Mouse (Mus musculus) MEL (cell line): ENCODE data around the gene Mpig6b. TPM values are rescaled to one million over a fixed set of nuclear protein-coding genes. Genes with fewer than 3 reads are reported as not detected.

Experiments used
- DNase-seq: peaks from one replicate; pipeline ENCODE4 v3.0.0; 2011; ENCODE audit warnings: low read depth, low spot score
- H3K27ac ChIP-seq: 2 replicates; pipeline ENCODE4 v1.5.1; 2012; ENCODE audit warnings: low read depth, mild to moderate bottlenecking, control low read depth, low read length, moderate library complexity; ENCODE audit not compliant: control insufficient read depth
- H3K27me3 ChIP-seq, 2 experiments: fragments of 150-350 bp in 1 of 2; sonication (generic) in 1 of 2; 2 replicates each; pipeline ENCODE4 v1.6.1; 2012; ENCODE audit warnings: low read length in 2 of 2, mild to moderate bottlenecking in 2 of 2, improper control_type of control experiment in 1 of 2, moderate library complexity in 1 of 2; ENCODE audit not compliant: insufficient read depth in 2 of 2, control insufficient read depth in 1 of 2
- H3K36me3 ChIP-seq, 2 experiments: 2 replicates each; pipeline ENCODE4 v1.6.1; 2012 to 2014; ENCODE audit warnings: low read length in 2 of 2, improper control_type of control experiment in 1 of 2, inconsistent platforms in 1 of 2, mild to moderate bottlenecking in 1 of 2; ENCODE audit not compliant: insufficient read depth in 2 of 2, control insufficient read depth in 1 of 2
- H3K4me1 ChIP-seq, 2 experiments: fragments of 150-350 bp in 1 of 2; sonication (generic) in 1 of 2; 2 replicates each; pipeline ENCODE4 v1.6.1; 2012; ENCODE audit warnings: low read length in 2 of 2, improper control_type of control experiment in 1 of 2, mild to moderate bottlenecking in 1 of 2; ENCODE audit not compliant: insufficient read depth in 2 of 2, control insufficient read depth in 1 of 2
- H3K4me3 ChIP-seq, 2 experiments: fragments of 150-350 bp in 1 of 2; sonication (generic) in 1 of 2; 2 replicates each; pipeline ENCODE4 v1.5.1; 2012; ENCODE audit warnings: low read depth in 2 of 2, low read length in 2 of 2, mild to moderate bottlenecking in 2 of 2, moderate library complexity in 2 of 2, control low read depth in 1 of 2, improper control_type of control experiment in 1 of 2; ENCODE audit not compliant: control insufficient read depth in 1 of 2, insufficient read depth in 1 of 2
- H3K79me2 ChIP-seq: 2 replicates; pipeline ENCODE4 v1.6.1; 2012; ENCODE audit warnings: mild to moderate bottlenecking, low read length, moderate library complexity; ENCODE audit not compliant: control insufficient read depth, poor library complexity, insufficient read depth
- H3K9ac ChIP-seq: 2 replicates; pipeline ENCODE4 v1.6.1; 2012; ENCODE audit warnings: low read depth, mild to moderate bottlenecking, control low read depth, low read length, moderate library complexity; ENCODE audit not compliant: control insufficient read depth, poor library complexity, severe bottlenecking
- H3K9me3 ChIP-seq: fragments of 150-350 bp; sonication (generic); replicated peaks from 2 replicates; pipeline ENCODE4 v1.6.1; 2012; ENCODE audit warnings: mild to moderate bottlenecking, low read length, improper control_type of control experiment, moderate library complexity; ENCODE audit not compliant: insufficient read depth
- CHD1 ChIP-seq: IDR thresholded peaks from 2 replicates; pipeline ENCODE4 v1.6.1; 2012; ENCODE audit warnings: low read depth, mild to moderate bottlenecking, inconsistent platforms, low read length, improper control_type of control experiment
- CHD2 ChIP-seq: IDR thresholded peaks from 2 replicates; pipeline ENCODE4 v1.6.1; 2011; ENCODE audit warnings: low read length, improper control_type of control experiment
- CTCF ChIP-seq, 3 experiments: IDR thresholded peaks in 2 of 3; conservative IDR thresholded peaks in 1 of 3; 2 replicates each; pipeline ENCODE4 v1.5.1; 2011 to 2012; ENCODE audit warnings: low read length in 3 of 3, low read depth in 2 of 3, mild to moderate bottlenecking in 2 of 3, improper control_type of control experiment in 1 of 3, inconsistent platforms in 1 of 3, mixed read lengths in 1 of 3, moderate library complexity in 1 of 3; ENCODE audit not compliant: control insufficient read depth in 1 of 3, insufficient read depth in 1 of 3, poor library complexity in 1 of 3, severe bottlenecking in 1 of 3
- E2F4 ChIP-seq: IDR thresholded peaks from 2 replicates; pipeline ENCODE4 v1.6.1; 2011; ENCODE audit warnings: low read depth, low read length, improper control_type of control experiment, borderline replicate concordance
- EP300 ChIP-seq, 2 experiments: IDR thresholded peaks; 2 replicates each; pipeline ENCODE4 v1.6.1; 2011; ENCODE audit warnings: improper control_type of control experiment in 2 of 2, low read length in 2 of 2, low read depth in 1 of 2, mild to moderate bottlenecking in 1 of 2
- ETS1 ChIP-seq: IDR thresholded peaks from 2 replicates; pipeline ENCODE4 v1.6.1; 2012; ENCODE audit warnings: low read depth, mild to moderate bottlenecking, inconsistent platforms, low read length, improper control_type of control experiment, moderate library complexity
- GABPA ChIP-seq: IDR thresholded peaks from 2 replicates; pipeline ENCODE4 v1.6.1; 2012; ENCODE audit warnings: low read depth, mild to moderate bottlenecking, inconsistent platforms, low read length, improper control_type of control experiment, moderate library complexity
- GATA1 ChIP-seq: IDR thresholded peaks from 2 replicates; pipeline ENCODE4 v1.6.1; 2011; ENCODE audit warnings: low read depth, low read length, improper control_type of control experiment
- HCFC1 ChIP-seq: IDR thresholded peaks from 2 replicates; pipeline ENCODE4 v1.6.1; 2012; ENCODE audit warnings: low read depth, mild to moderate bottlenecking, inconsistent platforms, low read length, improper control_type of control experiment, moderate library complexity
- JUND ChIP-seq: IDR thresholded peaks from 2 replicates; pipeline ENCODE4 v1.6.1; 2011; ENCODE audit warnings: low read depth, mild to moderate bottlenecking, improper control_type of control experiment, low read length
- MEF2A ChIP-seq: IDR thresholded peaks from 2 replicates; pipeline ENCODE4 v1.6.1; 2014; ENCODE audit warnings: low read depth, mild to moderate bottlenecking, inconsistent platforms, low read length, improper control_type of control experiment; ENCODE audit not compliant: poor library complexity, insufficient replicate concordance, severe bottlenecking; ENCODE audit errors: extremely low read depth
- MXI1 ChIP-seq: IDR thresholded peaks from 2 replicates; pipeline ENCODE4 v1.6.1; 2011; ENCODE audit warnings: mild to moderate bottlenecking, low read depth, low read length, improper control_type of control experiment
- MYB ChIP-seq: IDR thresholded peaks from 2 replicates; pipeline ENCODE4 v1.6.1; 2011; ENCODE audit warnings: mild to moderate bottlenecking, low read depth, low read length, improper control_type of control experiment
- MYC ChIP-seq: IDR thresholded peaks from 2 replicates; pipeline ENCODE4 v1.6.1; 2011; ENCODE audit warnings: low read depth, mild to moderate bottlenecking, low read length, improper control_type of control experiment, moderate library complexity
- NRF1 ChIP-seq: IDR thresholded peaks from 2 replicates; pipeline ENCODE4 v1.6.1; 2014; ENCODE audit warnings: low read depth, mild to moderate bottlenecking, inconsistent platforms, low read length, improper control_type of control experiment, moderate library complexity; ENCODE audit not compliant: poor library complexity, insufficient read depth, severe bottlenecking
- POLR2A ChIP-seq, 2 experiments: IDR thresholded peaks; 2 replicates each; pipeline ENCODE4 v1.6.1; 2011 to 2012; ENCODE audit warnings: low read length in 2 of 2, mild to moderate bottlenecking in 2 of 2, control low read depth in 1 of 2, improper control_type of control experiment in 1 of 2, low read depth in 1 of 2, moderate library complexity in 1 of 2; ENCODE audit not compliant: control insufficient read depth in 1 of 2, insufficient read depth in 1 of 2, poor library complexity in 1 of 2
- POLR2AphosphoS2 ChIP-seq: IDR thresholded peaks from 2 replicates; pipeline ENCODE4 v1.6.1; 2011; ENCODE audit warnings: low read length, improper control_type of control experiment
- TAL1 ChIP-seq: IDR thresholded peaks from 2 replicates; pipeline ENCODE4 v1.6.1; 2012; ENCODE audit warnings: mild to moderate bottlenecking, inconsistent platforms, low read length, moderate library complexity, mixed read lengths
- TBP ChIP-seq: IDR thresholded peaks from 2 replicates; pipeline ENCODE4 v1.8.0; 2011; ENCODE audit warnings: low read depth, low read length, improper control_type of control experiment
- TCF12 ChIP-seq: IDR thresholded peaks from 2 replicates; pipeline ENCODE4 v1.6.1; 2014; ENCODE audit warnings: low read depth, mild to moderate bottlenecking, inconsistent platforms, low read length, improper control_type of control experiment, moderate library complexity
- UBTF ChIP-seq: IDR thresholded peaks from 2 replicates; pipeline ENCODE4 v1.6.1; 2012; ENCODE audit warnings: low read depth, mild to moderate bottlenecking, inconsistent platforms, low read length, improper control_type of control experiment, moderate library complexity, borderline replicate concordance; ENCODE audit not compliant: insufficient read depth
- ZC3H11A ChIP-seq: IDR thresholded peaks from 2 replicates; pipeline ENCODE4 v1.6.1; 2012; ENCODE audit warnings: low read depth, mild to moderate bottlenecking, inconsistent platforms, low read length, improper control_type of control experiment
- ZKSCAN1 ChIP-seq: IDR thresholded peaks from 2 replicates; pipeline ENCODE4 v1.6.1; 2012; ENCODE audit warnings: low read depth, mild to moderate bottlenecking, inconsistent platforms, low read length, improper control_type of control experiment, moderate library complexity
- polyA plus RNA-seq, 2 experiments: library from polyadenylated mRNA; stranded (reverse) in 1 of 2; unstranded in 1 of 2; fragments of >175 nt in 1 of 2; fragments of >200 nt in 1 of 2; gene quantifications; 2 replicates each; pipeline versions ENCODE4 v1.2.1 to v1.2.4; 2012; ENCODE audit warnings: low replicate concordance in 2 of 2, low read depth in 1 of 2; ENCODE audit not compliant: insufficient read length in 2 of 2, insufficient read depth in 1 of 2, missing spikeins in 1 of 2
- total RNA-seq: library from RNA; depleted of rRNA; stranded (reverse); fragments of 300-350 nt; gene quantifications from 2 replicates; pipeline ENCODE4 v1.2.3, GENCODE M21; 2012

Mpig6b gene
- total and polyA plus RNA-seq, 3 experiments: not detected

GRCm38 (mm10) chr17:35071454-35071853 is 5.5 kb upstream of the Mpig6b start:
- Histone ChIP-seq H3K36me3 (no peaks in the 10 kb centered on the region; a peak in 1 of 4 replicates), H3K79me2 (no peaks in the 10 kb centered on the region), H3K9me3 (no peaks in the 10 kb centered on the region), H3K4me3 (no peak overlapping the region), H3K9ac (no peak overlapping the region), H3K27ac (no peak overlapping the region), H3K27me3 (no peaks in the 10 kb centered on the region), H3K4me1 (peaks cover 0 to 16% of the 10 kb centered on the region in 2 experiments; a peak in 3 of 4 replicates)
- no peak for TF ChIP-seq UBTF
- TF ChIP-seq GABPA: no peak
- TF ChIP-seq POLR2AphosphoS2: no peak
- DNase-seq: no peak

GRCm38 (mm10) chr17:35070556-35071229 is 4.7 kb upstream of the Mpig6b start:
- peaks cover 0 to 16% of the 10 kb centered on the region in 2 experiments; a peak in 3 of 4 replicates for H3K4me1 ChIP-seq
- H3K27me3 ChIP-seq: no peaks in the 10 kb centered on the region
- DNase-seq: no peak
- no peaks in the 10 kb centered on the region for H3K9me3 ChIP-seq
- H3K79me2 ChIP-seq: no peaks in the 10 kb centered on the region
- H3K27ac ChIP-seq: no peak overlapping the region
- no peak overlapping the region for H3K4me3 ChIP-seq
- TF ChIP-seq CTCF (IDR thresholded peaks at IDR 0.05 in 2 of 3, conservative IDR thresholded peaks at IDR 0.05 in 1 of 3; ENCODE audit: control insufficient read depth in 1 of 3, insufficient read depth in 1 of 3, low read depth in 2 of 3, low read length in 3 of 3, poor library complexity in 1 of 3, severe bottlenecking in 1 of 3) (no peak), MYC (no peak), CHD2 (no peak), MXI1 (no peak), E2F4 (no peak), MYB (0 out of 2 replicates have a peak, but pooled peaks have one; percentile 8), TBP (no peak), ZC3H11A (no peak)
- no peaks in the 10 kb centered on the region; a peak in 1 of 4 replicates for H3K36me3 ChIP-seq
- no peak overlapping the region for H3K9ac ChIP-seq

- no peaks in the 10 kb centered on the region; a peak in 1 of 4 replicates for H3K36me3 ChIP-seq
- peak; percentile 45; the same call in 1 of the 2 replicates for TF ChIP-seq GATA1
- no peak for TF ChIP-seq HCFC1
- no peak for TF ChIP-seq TAL1
- TF ChIP-seq NRF1: no peak
- TF ChIP-seq TBP: no peak
- no peak for TF ChIP-seq CHD1
- peak in 1 of 2 experiments; percentile 17; a peak in 1 of 4 replicates for TF ChIP-seq EP300 (IDR thresholded peaks at IDR 0.05; ENCODE audit: low read depth in 1 of 2, low read length in 2 of 2)
- 0 out of 2 replicates have a peak, but pooled peaks have one; percentile 38 for TF ChIP-seq JUND
- TF ChIP-seq MYB: no peak
- no peak for TF ChIP-seq ZKSCAN1
- TF ChIP-seq TCF12: no peak
- TF ChIP-seq MEF2A: no peak
- TF ChIP-seq POLR2A (IDR thresholded peaks at IDR 0.05; ENCODE audit: control insufficient read depth in 1 of 2, insufficient read depth in 1 of 2, low read depth in 1 of 2, low read length in 2 of 2, poor library complexity in 1 of 2): no peak
- no peak for TF ChIP-seq ETS1
- H3K79me2 ChIP-seq: no peaks in the 10 kb centered on the region
- peak; percentile 50 for DNase-seq
- no peak overlapping the region for H3K9ac ChIP-seq
- no peak overlapping the region for H3K27ac ChIP-seq
- no peak overlapping the region for H3K4me3 ChIP-seq
- H3K27me3 ChIP-seq: no peaks in the 10 kb centered on the region
- no peaks in the 10 kb centered on the region for H3K9me3 ChIP-seq
- H3K4me1 ChIP-seq: peaks cover 0 to 16% of the 10 kb centered on the region in 2 experiments; a peak in 3 of 4 replicates
Measured at GRCm38 (mm10) chr17:35068213-35068914, 2.4 kb upstream of the Mpig6b start.
